Mouse (Mus musculus): ENCODE measurements around the gene Gm340. TPM values are rescaled to one million over a fixed set of nuclear protein-coding genes. Genes with fewer than 3 reads are reported as not detected.

Gm340 gene
- polyA plus RNA-seq, 1 experiment from 2014 or later, result 0.80 TPM

GRCm38 (mm10) chr19:41568791-41569190 is 13.4 kb upstream of the Gm340 start:
- no peak for ATAC-seq
- Histone ChIP-seq H3K9me3 (ENCODE audit: control insufficient read depth) (no peaks in the 10 kb centered on the region), H3K36me3 (ENCODE audit: control insufficient read depth, insufficient read depth) (no peaks in the 10 kb centered on the region), H3K9ac (ENCODE audit: low read depth, low read length) (no peak overlapping the region), H3K4me2 (replicated peaks; ENCODE audit: low read depth) (no peak overlapping the region), H3K27ac (ENCODE audit: low read depth, low read length) (no peak overlapping the region), H3K4me1 (replicated peaks; ENCODE audit: control insufficient read depth, insufficient read depth, low read length) (no peaks in the 10 kb centered on the region; the same call in 1 of the 2 replicates), H3K27me3 (replicated peaks; ENCODE audit: control insufficient read depth, insufficient read depth, low read length) (no peaks in the 10 kb centered on the region), H3K4me3 (ENCODE audit: low read depth, low read length) (no peak overlapping the region)
- WGBS, result 23% methylated on average over 2 of the region's 2 CpGs
- TF ChIP-seq CTCF (IDR thresholded peaks at IDR 0.05; ENCODE audit: low read depth), result no peak

- Histone ChIP-seq H3K4me3 (ENCODE audit: low read depth, low read length) (no peak overlapping the region), H3K27ac (ENCODE audit: low read depth, low read length) (no peak overlapping the region), H3K9ac (ENCODE audit: low read depth, low read length) (no peak overlapping the region), H3K36me3 (ENCODE audit: control insufficient read depth, insufficient read depth) (no peaks in the 10 kb centered on the region), H3K4me1 (replicated peaks; ENCODE audit: control insufficient read depth, insufficient read depth, low read length) (no peaks in the 10 kb centered on the region; the same call in none of the 2 replicates), H3K27me3 (replicated peaks; ENCODE audit: control insufficient read depth, insufficient read depth, low read length) (no peaks in the 10 kb centered on the region), H3K4me2 (replicated peaks; ENCODE audit: low read depth) (no peak overlapping the region), H3K9me3 (ENCODE audit: control insufficient read depth) (no peaks in the 10 kb centered on the region)
- ATAC-seq, result no peak
- WGBS, result 44% methylated on average over 2 of the region's 2 CpGs
- no peak for TF ChIP-seq CTCF (IDR thresholded peaks at IDR 0.05; ENCODE audit: low read depth)
Measured at GRCm38 (mm10) chr19:41573700-41574099, 8.5 kb upstream of the Gm340 start.

GRCm38 (mm10) chr19:41577576-41577975 is 4.6 kb upstream of the Gm340 start:
- Histone ChIP-seq H3K4me1 (replicated peaks; ENCODE audit: control insufficient read depth, insufficient read depth, low read length) (no peaks in the 10 kb centered on the region; the same call in 1 of the 2 replicates), H3K27me3 (replicated peaks; ENCODE audit: control insufficient read depth, insufficient read depth, low read length) (no peaks in the 10 kb centered on the region), H3K9ac (ENCODE audit: low read depth, low read length) (no peak overlapping the region), H3K27ac (ENCODE audit: low read depth, low read length) (no peak overlapping the region), H3K9me3 (ENCODE audit: control insufficient read depth) (no peaks in the 10 kb centered on the region), H3K4me2 (replicated peaks; ENCODE audit: low read depth) (peak overlapping the region; percentile 4; the same call in 1 of the 2 replicates), H3K4me3 (ENCODE audit: low read depth, low read length) (no peak overlapping the region), H3K36me3 (ENCODE audit: control insufficient read depth, insufficient read depth) (peaks cover 8% of the 10 kb centered on the region)
- TF ChIP-seq CTCF (IDR thresholded peaks at IDR 0.05; ENCODE audit: low read depth), result no peak
- peak; percentile 82 for ATAC-seq

GRCm38 (mm10) chr19:41579311-41579920 is 2.8 kb upstream of the Gm340 start:
- Histone ChIP-seq H3K27ac (ENCODE audit: low read depth, low read length) (no peak overlapping the region), H3K9ac (ENCODE audit: low read depth, low read length) (no peak overlapping the region), H3K9me3 (ENCODE audit: control insufficient read depth) (no peaks in the 10 kb centered on the region), H3K4me1 (replicated peaks; ENCODE audit: control insufficient read depth, insufficient read depth, low read length) (no peaks in the 10 kb centered on the region), H3K27me3 (replicated peaks; ENCODE audit: control insufficient read depth, insufficient read depth, low read length) (no peaks in the 10 kb centered on the region), H3K4me3 (ENCODE audit: low read depth, low read length) (no peak overlapping the region), H3K36me3 (ENCODE audit: control insufficient read depth, insufficient read depth) (peaks cover 23% of the 10 kb centered on the region), H3K4me2 (replicated peaks; ENCODE audit: low read depth) (no peak overlapping the region)
- no peak for ATAC-seq
- WGBS, result 65% methylated on average over 4 of the region's 4 CpGs
- TF ChIP-seq CTCF (IDR thresholded peaks at IDR 0.05; ENCODE audit: low read depth), result no peak

- Histone ChIP-seq H3K4me2 (replicated peaks; ENCODE audit: low read depth) (no peak overlapping the region), H3K36me3 (ENCODE audit: control insufficient read depth, insufficient read depth) (peaks cover 32% of the 10 kb centered on the region), H3K9me3 (ENCODE audit: control insufficient read depth) (no peaks in the 10 kb centered on the region), H3K4me3 (ENCODE audit: low read depth, low read length) (no peak overlapping the region), H3K27me3 (replicated peaks; ENCODE audit: control insufficient read depth, insufficient read depth, low read length) (no peaks in the 10 kb centered on the region), H3K27ac (ENCODE audit: low read depth, low read length) (no peak overlapping the region), H3K9ac (ENCODE audit: low read depth, low read length) (no peak overlapping the region), H3K4me1 (replicated peaks; ENCODE audit: control insufficient read depth, insufficient read depth, low read length) (no peaks in the 10 kb centered on the region)
- no peak for ATAC-seq
- WGBS, result over 99% methylated on average over 5 of the region's 5 CpGs
- no peak for TF ChIP-seq CTCF (IDR thresholded peaks at IDR 0.05; ENCODE audit: low read depth)
Measured at GRCm38 (mm10) chr19:41582918-41583514, 846 bp downstream of the Gm340 start.

- peaks cover 32% of the 10 kb centered on the region for H3K36me3 ChIP-seq (ENCODE audit: control insufficient read depth, insufficient read depth)
- no peaks in the 10 kb centered on the region for H3K27me3 ChIP-seq (replicated peaks; ENCODE audit: control insufficient read depth, insufficient read depth, low read length)
- no peak overlapping the region for H3K4me3 ChIP-seq (ENCODE audit: low read depth, low read length)
- no peaks in the 10 kb centered on the region for H3K9me3 ChIP-seq (ENCODE audit: control insufficient read depth)
- H3K4me1 ChIP-seq (replicated peaks; ENCODE audit: control insufficient read depth, insufficient read depth, low read length), result no peaks in the 10 kb centered on the region
- WGBS, result 85% methylated on average over 10 of the region's 10 CpGs
- no peak overlapping the region for H3K27ac ChIP-seq (ENCODE audit: low read depth, low read length)
- no peak for TF ChIP-seq CTCF (IDR thresholded peaks at IDR 0.05; ENCODE audit: low read depth)
- no peak overlapping the region for H3K9ac ChIP-seq (ENCODE audit: low read depth, low read length)
- H3K4me2 ChIP-seq (replicated peaks; ENCODE audit: low read depth), result no peak overlapping the region
- ATAC-seq, result no peak
Measured at GRCm38 (mm10) chr19:41586752-41587151, 4.6 kb downstream of the Gm340 start.
